Mouse (Mus musculus) cerebellum, adult 2 months (tissue): ENCODE measurements around the gene Zfp672. TPM values are rescaled to one million over a fixed set of nuclear protein-coding genes. Genes with fewer than 3 reads are reported as not detected.
"Not testable (repeated sequence)": the region's sequence is repeated elsewhere in the genome, so short reads cannot be mapped to it uniquely, and the experiment has no call there.

Source experiments
- DNase-seq, 2 experiments: peaks; one replicate each; pipeline ENCODE4 v3.0.0; 2021
- H3K27ac ChIP-seq: fragments of 200-500 bp; 2 replicates; pipeline ENCODE4 v1.5.1; 2012; ENCODE audit warnings: low read length, control low read depth, inconsistent platforms; ENCODE audit not compliant: insufficient read depth
- H3K27me3 ChIP-seq: fragments of 200-500 bp; 2 replicates; pipeline ENCODE4 v1.6.1; 2012; ENCODE audit warnings: inconsistent platforms, mild to moderate bottlenecking, low read length, moderate library complexity; ENCODE audit not compliant: control insufficient read depth, insufficient read depth
- H3K4me1 ChIP-seq: fragments of 200-500 bp; 2 replicates; pipeline ENCODE4 v1.6.1; 2011; ENCODE audit warnings: low read length; ENCODE audit not compliant: control insufficient read depth, insufficient read depth
- H3K4me3 ChIP-seq: fragments of 200-500 bp; replicated peaks from 2 replicates; pipeline ENCODE3; 2011; ENCODE audit warnings: mild to moderate bottlenecking, low read depth, low read length, control low read depth; ENCODE audit not compliant: insufficient read depth
- CTCF ChIP-seq: fragments of 200-500 bp; IDR thresholded peaks from 2 replicates; pipeline ENCODE4 v1.5.1; 2011; ENCODE audit warnings: low read depth, mild to moderate bottlenecking, control low read depth, low read length, moderate library complexity, borderline replicate concordance; ENCODE audit not compliant: insufficient read depth
- POLR2A ChIP-seq: fragments of 200-500 bp; IDR thresholded peaks from 2 replicates; pipeline ENCODE4 v1.6.1; 2011; ENCODE audit warnings: low read length, control low read depth, borderline replicate concordance; ENCODE audit not compliant: insufficient read depth
- WGBS: fragments of 180-500 bp; shearing (Covaris S2); methylation state at CpG from one replicate; pipeline ENCODE4 v1.1.7; 2018; 5-methylcytosine and 5-hydroxymethylcytosine counted together
- polyA plus RNA-seq: library from polyadenylated mRNA; depleted of rRNA; stranded (reverse); fragments of >200 nt; gene quantifications from 2 replicates; pipeline ENCODE4 v1.2.3, GENCODE M21; 2012

The Zfp672 gene
- polyA plus RNA-seq, 1 experiment, result 45.9 TPM

- TF ChIP-seq CTCF (0 out of 2 replicates have a peak, but pooled peaks have one; percentile 3), POLR2A (no peak)
- DNase-seq, result peak; percentile 64 to 71
- under 1% methylated on average over 42 of the region's 42 CpGs for WGBS
These were observed 22.6 kb downstream of the Zfp672 start for GRCm38 (mm10) chr11:58307411-58308080.

DNA sequence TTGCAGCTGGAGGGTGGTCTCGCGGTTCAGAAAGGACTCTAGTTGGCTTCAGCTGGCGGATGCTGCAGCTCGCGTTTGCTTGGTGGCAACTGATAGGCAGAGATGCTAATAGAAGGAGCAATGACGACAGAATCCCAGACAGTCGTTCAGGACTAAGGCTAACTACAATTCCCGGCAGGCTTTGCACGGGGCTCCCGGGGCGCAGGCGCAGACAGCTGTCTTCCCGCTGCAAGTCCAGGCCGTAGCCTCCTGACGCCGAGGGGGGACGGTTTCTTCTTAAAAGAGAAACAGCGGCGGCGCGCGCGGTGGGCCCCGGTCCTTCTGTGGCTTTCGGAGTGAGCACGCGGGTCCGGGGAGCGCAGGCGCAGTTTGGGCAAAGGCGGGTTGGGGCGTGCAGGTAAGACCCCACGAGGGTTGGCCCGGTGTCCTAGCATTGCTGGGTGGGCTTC is 23.3 kb downstream of the Zfp672 start, which contains the start of gene Zfp692:
Zfp692 (plus strand) TSS at position 210 of the 449 bp plus-strand sequence.
- Histone ChIP-seq H3K4me1 (no peaks in the 10 kb centered on the region), H3K27me3 (no peaks in the 10 kb centered on the region), H3K4me3 (peak within 1 kb of the TSS; percentile 72), H3K27ac (peak within 1 kb of the TSS; percentile 43; the same call in 1 of the 2 replicates)
- DNase-seq, result peak; percentile 96 to 98
- peak; percentile 43; the same call in 1 of the 2 replicates for TF ChIP-seq POLR2A
- no peak for TF ChIP-seq CTCF
- under 1% methylated on average over 34 of the region's 34 CpGs for WGBS

More at GRCm38 (mm10) chr11:58307411-58308080, 22.6 kb downstream of the Zfp672 start:
- H3K27me3 ChIP-seq, result no peaks in the 10 kb centered on the region
- peak overlapping the region; percentile 43; the same call in 1 of the 2 replicates for H3K27ac ChIP-seq
- H3K4me3 ChIP-seq, result peak overlapping the region; percentile 72
- no peaks in the 10 kb centered on the region for H3K4me1 ChIP-seq

- H3K4me3 ChIP-seq, H3K4me1 ChIP-seq, DNase-seq, H3K27ac ChIP-seq, H3K27me3 ChIP-seq: not testable (repeated sequence)
- WGBS, result 94% methylated on average over 8 of the region's 8 CpGs
These were observed 24.8 kb downstream of the Zfp672 start for GRCm38 (mm10) chr11:58305299-58305698.

DNA sequence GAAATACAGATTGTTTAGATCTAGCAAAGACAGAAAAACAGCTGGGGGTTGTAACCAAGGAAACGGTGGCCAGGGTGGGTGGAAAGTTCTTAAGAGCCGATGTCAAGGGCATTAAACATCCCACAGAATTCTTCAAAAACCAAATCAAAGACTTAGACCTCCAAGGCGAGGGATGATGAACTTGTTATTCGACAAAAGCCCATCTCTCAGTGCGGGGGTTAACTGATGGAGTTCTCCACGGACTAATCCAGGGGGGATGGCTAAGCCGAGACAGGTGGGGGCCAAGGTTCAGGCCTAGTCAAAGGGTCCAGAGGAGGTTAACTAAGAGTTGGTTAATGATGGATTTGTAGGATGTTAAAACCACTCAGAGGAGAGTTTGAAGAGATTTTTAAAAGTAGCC is 26.5 kb downstream of the Zfp672 start:
- no peaks in the 10 kb centered on the region for H3K27me3 ChIP-seq
- no peak for DNase-seq
- no peaks in the 10 kb centered on the region for H3K4me1 ChIP-seq
- TF ChIP-seq POLR2A, result no peak
- no peak for TF ChIP-seq CTCF
- no peak overlapping the region for H3K4me3 ChIP-seq
- no peak overlapping the region for H3K27ac ChIP-seq
- 20% methylated on average over 7 of the region's 7 CpGs for WGBS

DNA sequence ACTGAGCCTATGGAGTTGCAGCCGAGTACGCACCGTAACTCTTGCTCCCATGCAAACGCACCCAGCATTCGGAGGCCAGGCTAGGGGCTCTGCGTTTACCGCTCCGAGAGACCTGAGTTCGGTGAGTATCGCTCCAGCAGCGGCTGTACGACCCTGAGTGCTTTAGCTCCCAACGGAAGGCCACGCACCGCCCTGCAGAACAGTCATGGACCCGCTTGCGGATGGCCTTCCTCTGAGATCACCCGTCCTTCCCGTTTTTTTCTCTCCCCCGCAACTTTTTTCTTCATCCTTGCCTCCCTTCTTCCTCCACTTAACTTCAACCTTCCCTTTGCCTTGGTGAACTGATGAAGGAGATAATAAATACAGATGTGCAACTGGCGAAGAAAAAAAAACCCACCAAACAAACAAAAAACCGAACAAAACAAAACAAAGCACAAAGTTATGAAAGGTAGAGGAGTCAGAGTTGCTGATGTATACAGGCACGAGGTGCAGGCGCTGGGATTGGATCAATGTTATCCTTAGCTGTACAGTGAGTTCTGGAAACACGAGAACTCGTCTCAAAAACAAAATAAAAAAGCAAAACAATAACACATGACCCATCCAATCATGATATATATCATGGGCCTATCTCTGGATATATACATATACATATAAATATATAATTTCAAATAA is 27.2 kb downstream of the Zfp672 start:
- H3K27ac ChIP-seq, result peak overlapping the region; percentile 10
- 1% methylated on average over 26 of the region's 26 CpGs for WGBS
- TF ChIP-seq CTCF, result no peak
- no peak for TF ChIP-seq POLR2A

DNA sequence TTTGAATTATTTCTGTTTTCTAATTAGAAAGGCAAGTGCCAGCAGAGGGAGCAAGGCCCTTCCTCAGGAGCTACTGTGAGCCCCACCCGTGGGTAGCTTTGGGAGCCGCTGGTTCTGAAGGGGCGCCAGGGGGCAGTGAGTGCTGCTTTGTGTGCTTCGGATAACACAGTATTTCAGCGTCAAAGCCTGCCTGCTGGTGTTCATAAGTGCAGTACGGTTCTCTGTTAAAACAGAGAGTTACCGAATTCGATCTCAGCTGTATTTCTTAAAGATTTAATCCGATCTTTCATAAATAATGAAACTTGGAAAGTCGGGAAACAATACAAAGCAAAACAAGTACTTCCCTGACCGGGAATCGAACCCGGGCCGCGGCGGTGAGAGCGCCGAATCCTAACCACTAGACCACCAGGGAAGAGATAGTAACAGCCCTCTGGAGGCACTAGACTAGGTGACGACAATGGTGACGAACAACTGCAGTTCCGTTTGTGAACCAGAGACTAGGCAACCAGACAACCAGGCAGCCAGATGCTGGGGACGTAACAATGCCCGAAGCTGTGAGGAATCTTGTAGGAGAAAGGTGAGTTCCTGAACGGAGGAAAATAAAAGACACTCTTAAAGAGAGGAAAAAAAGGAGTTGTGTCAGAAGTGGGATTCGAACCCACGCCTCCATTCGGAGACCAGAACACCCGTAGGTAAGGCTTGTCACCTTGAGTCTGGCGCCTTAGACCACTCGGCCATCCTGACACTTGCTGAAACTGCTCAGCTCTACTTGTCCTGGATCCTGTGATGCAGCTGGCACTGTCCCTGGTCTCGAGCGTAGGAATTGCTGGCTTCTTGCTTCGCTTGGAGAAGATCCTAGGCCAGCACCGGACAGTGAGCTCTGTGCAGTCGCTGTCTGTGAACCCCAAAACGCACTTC is 28.0 kb downstream of the Zfp672 start:
- Histone ChIP-seq H3K4me3 (peak overlapping the region; percentile 85), H3K27ac (peak overlapping the region; percentile 10; the same call in 1 of the 2 replicates), H3K27me3 (no peaks in the 10 kb centered on the region), H3K4me1 (no peaks in the 10 kb centered on the region)
- DNase-seq, result peak; percentile 97 to 99
- TF ChIP-seq CTCF (peak; percentile 55), POLR2A (no peak; the same call in 1 of the 2 replicates)
- WGBS, result under 1% methylated on average over 36 of the region's 36 CpGs

More for the DNA sequence above, 27.2 kb downstream of the Zfp672 start:
- peak overlapping the region; percentile 85 for H3K4me3 ChIP-seq
- no peak for DNase-seq
- no peaks in the 10 kb centered on the region for H3K4me1 ChIP-seq
- H3K27me3 ChIP-seq, result no peaks in the 10 kb centered on the region

DNA sequence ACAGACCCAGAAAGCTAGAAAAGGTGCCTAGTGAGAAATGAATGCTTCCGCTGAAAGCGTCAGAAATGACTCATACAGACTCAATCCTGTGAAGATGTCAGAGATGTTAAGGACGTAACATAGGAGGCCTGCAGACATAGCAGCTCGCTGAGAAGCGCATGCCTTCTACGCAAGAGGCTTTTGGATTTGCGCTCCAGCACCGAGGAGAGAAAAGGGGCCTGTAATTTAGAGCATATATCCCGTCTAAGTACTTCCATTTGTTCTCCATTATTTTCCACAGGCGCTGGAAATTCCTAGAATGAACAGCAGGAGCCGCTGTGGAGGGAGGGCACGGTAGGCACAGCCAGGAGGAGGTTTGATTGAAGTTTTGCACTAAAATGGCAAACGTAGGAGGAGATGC is 29.1 kb downstream of the Zfp672 start:
- peak; percentile 64 to 74 for DNase-seq
- H3K4me3 ChIP-seq, result peak overlapping the region; percentile 85
- H3K27ac ChIP-seq, result no peak overlapping the region
- no peaks in the 10 kb centered on the region for H3K4me1 ChIP-seq
- no peaks in the 10 kb centered on the region for H3K27me3 ChIP-seq
- TF ChIP-seq CTCF (peak; percentile 58), POLR2A (no peak)
- 17% methylated on average over 13 of the region's 13 CpGs for WGBS

DNA sequence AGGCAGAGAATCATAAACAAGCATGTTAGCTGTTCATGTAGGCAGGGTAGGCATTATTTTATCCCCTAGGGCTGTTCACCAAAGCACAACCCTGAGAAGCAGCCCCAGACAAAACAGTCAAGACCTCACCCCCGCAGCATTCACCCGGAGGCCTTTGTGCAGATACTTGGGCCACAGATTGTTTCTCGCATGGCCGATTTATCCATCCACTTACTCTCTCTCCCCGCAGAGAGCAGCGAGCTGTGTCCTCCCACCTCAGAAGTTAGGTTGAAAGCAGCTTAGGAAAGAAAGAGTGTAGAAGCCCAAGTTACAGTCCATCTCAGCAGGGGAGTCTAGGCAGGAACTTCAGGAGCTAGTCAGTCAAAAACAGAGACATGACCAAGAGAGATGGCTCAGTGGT is 32.7 kb downstream of the Zfp672 start:
- H3K27ac ChIP-seq, result no peak overlapping the region
- no peak for DNase-seq
- TF ChIP-seq CTCF (no peak), POLR2A (no peak)
- no peaks in the 10 kb centered on the region for H3K4me1 ChIP-seq
- no peak overlapping the region for H3K4me3 ChIP-seq
- H3K27me3 ChIP-seq, result no peaks in the 10 kb centered on the region
- WGBS, result 13% methylated on average over 6 of the region's 6 CpGs
